Mouse (Mus musculus): ENCODE measurements around the gene Rere. TPM values are rescaled to one million over a fixed set of nuclear protein-coding genes. Genes with fewer than 3 reads are reported as not detected.

Gene Rere
- total and polyA plus RNA-seq, 3 experiments = 3.1 to 36.5 (median 8.7) TPM

GRCm38 (mm10) chr4:150237636-150238361 is 43.6 kb upstream of the Rere start:
- Histone ChIP-seq H3K4me3 (replicated peaks in 1 of 3; ENCODE audit: low read depth in 2 of 3, low read length in 2 of 3, poor library complexity in 1 of 3) (peak overlapping the region; percentile 97 to 100 (median 98)), H3K9ac (ENCODE audit: insufficient read depth, low read depth) (peak overlapping the region; percentile 93), H3K79me2 (replicated peaks; ENCODE audit: control insufficient read depth, extremely low read depth, insufficient read depth, poor library complexity, severe bottlenecking) (peaks cover 49% of the 10 kb centered on the region), H3K4me2 (ENCODE audit: insufficient read depth, low read depth, poor library complexity, severe bottlenecking) (peak overlapping the region; percentile 87), H3K9me3 (replicated peaks; ENCODE audit: low read length) (no peaks in the 10 kb centered on the region), H3K4me1 (ENCODE audit: control insufficient read depth in 1 of 2, insufficient read depth in 2 of 2) (peaks cover 5 to 43% of the 10 kb centered on the region in 2 experiments), H3K27ac (ENCODE audit: insufficient read depth, low read depth) (peak overlapping the region; percentile 63), H3K27me3 (replicated peaks) (no peaks in the 10 kb centered on the region), H3K36me3 (replicated peaks in 1 of 2; ENCODE audit: control insufficient read depth in 1 of 2, insufficient read depth in 1 of 2, low read length in 1 of 2) (peaks cover 23 to 39% of the 10 kb centered on the region in 2 experiments)
- DNase-seq (ENCODE audit: extremely low read depth) = no peak
- TF ChIP-seq SMC3 (IDR thresholded peaks at IDR 0.05; ENCODE audit: low read depth, low read length) (no peak), SIN3A (IDR thresholded peaks at IDR 0.05; ENCODE audit: low read length) (no peak; the same call in 1 of the 2 replicates), GABPA (IDR thresholded peaks at IDR 0.05; ENCODE audit: insufficient replicate concordance, low read depth, low read length) (no peak), TCF12 (IDR thresholded peaks at IDR 0.05; ENCODE audit: low read depth, low read length) (0 out of 2 replicates have a peak, but pooled peaks have one; percentile 19), POLR2AphosphoS2 (IDR thresholded peaks at IDR 0.05; ENCODE audit: low read depth, low read length) (no peak; the same call in 1 of the 2 replicates), IRF4 (IDR thresholded peaks at IDR 0.05; ENCODE audit: low read depth, low read length) (no peak), NELFE (IDR thresholded peaks at IDR 0.05; ENCODE audit: low read depth, low read length) (no peak), MXI1 (IDR thresholded peaks at IDR 0.05; ENCODE audit: low read depth, low read length) (peak; percentile 79), MYC (IDR thresholded peaks at IDR 0.05; ENCODE audit: low read depth, low read length) (0 out of 2 replicates have a peak, but pooled peaks have one; percentile 71), ZNF384 (IDR thresholded peaks at IDR 0.05; ENCODE audit: low read depth, low read length) (no peak), BHLHE40 (IDR thresholded peaks at IDR 0.05; ENCODE audit: low read depth, low read length) (peak; percentile 22; the same call in 1 of the 2 replicates), UBTF (IDR thresholded peaks at IDR 0.05; ENCODE audit: low read depth, low read length) (no peak)
- in situ Hi-C loops (cut with MboI; ENCODE audit: low pct_ligation_motif_present, low pct_unique_long_range_greater_than_20kb, low sequenced_read_pairs) = no loop called here
- dilution Hi-C loops (cut with MboI; ENCODE audit: extremely low pct_ligation_motif_present, extremely low pct_unique_long_range_greater_than_20kb, low sequenced_read_pairs) = no loop called here

- in situ Hi-C loops (cut with MboI; ENCODE audit: low pct_ligation_motif_present, low pct_unique_long_range_greater_than_20kb, low sequenced_read_pairs) = no loop called here
- H3K4me3 ChIP-seq (replicated peaks in 1 of 3; ENCODE audit: low read depth in 2 of 3, low read length in 2 of 3, poor library complexity in 1 of 3) = peak overlapping the region; percentile 97 to 100 (median 98)
- no peaks in the 10 kb centered on the region for H3K27me3 ChIP-seq (replicated peaks)
- H3K27ac ChIP-seq (ENCODE audit: insufficient read depth, low read depth) = peak overlapping the region; percentile 70
- H3K4me1 ChIP-seq (ENCODE audit: control insufficient read depth in 1 of 2, insufficient read depth in 2 of 2) = peaks cover 5 to 49% of the 10 kb centered on the region in 2 experiments
- H3K36me3 ChIP-seq (replicated peaks in 1 of 2; ENCODE audit: control insufficient read depth in 1 of 2, insufficient read depth in 1 of 2, low read length in 1 of 2) = peaks cover 31 to 47% of the 10 kb centered on the region in 2 experiments
- DNase-seq (ENCODE audit: extremely low read depth) = peak; percentile 58
- dilution Hi-C loops (cut with MboI; ENCODE audit: extremely low pct_ligation_motif_present, extremely low pct_unique_long_range_greater_than_20kb, low sequenced_read_pairs) = no loop called here
- peaks cover 52% of the 10 kb centered on the region for H3K79me2 ChIP-seq (replicated peaks; ENCODE audit: control insufficient read depth, extremely low read depth, insufficient read depth, poor library complexity, severe bottlenecking)
- peak overlapping the region; percentile 93 for H3K9ac ChIP-seq (ENCODE audit: insufficient read depth, low read depth)
- no peaks in the 10 kb centered on the region for H3K9me3 ChIP-seq (replicated peaks; ENCODE audit: low read length)
- TF ChIP-seq EP300 (IDR thresholded peaks at IDR 0.05; ENCODE audit: low read length) (no peak), GABPA (IDR thresholded peaks at IDR 0.05; ENCODE audit: insufficient replicate concordance, low read depth, low read length) (no peak), SIN3A (IDR thresholded peaks at IDR 0.05; ENCODE audit: low read length) (no peak), ELF1 (IDR thresholded peaks at IDR 0.05; ENCODE audit: low read depth, low read length) (no peak), MAX (IDR thresholded peaks at IDR 0.05; ENCODE audit: low read length) (peak; percentile 98), NRF1 (IDR thresholded peaks at IDR 0.05; ENCODE audit: low read depth, low read length) (0 out of 2 replicates have a peak, but pooled peaks have one; percentile 15), BHLHE40 (IDR thresholded peaks at IDR 0.05; ENCODE audit: low read depth, low read length) (peak; percentile 38; the same call in 1 of the 2 replicates), MXI1 (IDR thresholded peaks at IDR 0.05; ENCODE audit: low read depth, low read length) (peak; percentile 94), ZC3H11A (IDR thresholded peaks at IDR 0.05; ENCODE audit: low read depth, low read length) (no peak), TBP (conservative IDR thresholded peaks at IDR 0.05; ENCODE audit: low read depth, low read length) (0 out of 2 replicates have a peak, but pooled peaks have one; percentile 29), RCOR1 (conservative IDR thresholded peaks at IDR 0.05; ENCODE audit: low read depth, low read length) (no peak), MYC (IDR thresholded peaks at IDR 0.05; ENCODE audit: low read depth, low read length) (peak; percentile 100), UBTF (IDR thresholded peaks at IDR 0.05; ENCODE audit: low read depth, low read length) (no peak)
- peak overlapping the region; percentile 87 for H3K4me2 ChIP-seq (ENCODE audit: insufficient read depth, low read depth, poor library complexity, severe bottlenecking)
Observed at GRCm38 (mm10) chr4:150238433-150239086, 42.9 kb upstream of the Rere start.

All from CH12.LX (cell line).